Mouse (Mus musculus): ENCODE data around the gene Nrxn2. TPM values are rescaled to one million over a fixed set of nuclear protein-coding genes. Genes with fewer than 3 reads are reported as not detected.
A peak's percentile ranks its signal among the peaks of the same experiment; 100 is the strongest.

Gene Nrxn2
- 393 and 395 TPM in 2 replicates for polyA plus RNA-seq (2012; rRNA removed)

- DNase-seq (ENCODE audit: extremely low spot score in 1 of 2, low spot score in 1 of 2): peak; percentile 91 to 95
Observed at GRCm38 (mm10) chr19:6418233-6418879, at the start of gene Nrxn2. Gene Nrxn2 (plus strand): TSS chr19:6418731.

DNA sequence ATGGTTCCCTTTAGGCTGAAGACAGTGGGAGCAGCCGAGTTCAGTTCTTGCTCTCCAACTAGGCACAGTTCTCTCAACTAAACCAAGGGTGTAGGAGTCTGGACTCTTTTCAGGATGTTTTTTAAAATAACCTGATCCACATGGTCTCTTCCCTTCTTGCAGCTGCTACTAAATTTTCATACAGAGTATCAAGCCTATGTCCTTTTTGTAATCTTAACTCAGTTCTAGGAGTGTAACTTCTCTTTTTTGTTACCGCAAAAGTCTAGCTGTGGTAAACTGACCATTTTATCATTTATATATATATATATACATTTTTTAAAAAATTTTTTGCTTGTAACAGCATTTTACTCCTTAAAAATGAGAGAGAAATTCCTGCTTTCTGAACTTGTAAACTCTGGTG, 48.4 kb upstream of the Nrxn2 start:
- no peak for DNase-seq (ENCODE audit: extremely low spot score in 1 of 2, low spot score in 1 of 2)

- no peak for DNase-seq (ENCODE audit: extremely low spot score in 1 of 2, low spot score in 1 of 2)
Observed at GRCm38 (mm10) chr19:6372433-6372832, 46.1 kb upstream of the Nrxn2 start.

GRCm38 (mm10) chr19:6373539-6374400, 44.8 kb upstream of the Nrxn2 start:
- peak; percentile 33 to 86 for DNase-seq (ENCODE audit: extremely low spot score in 1 of 2, low spot score in 1 of 2)

GRCm38 (mm10) chr19:6374571-6374970, 44.0 kb upstream of the Nrxn2 start:
- no peak for DNase-seq (ENCODE audit: extremely low spot score in 1 of 2, low spot score in 1 of 2)

DNA sequence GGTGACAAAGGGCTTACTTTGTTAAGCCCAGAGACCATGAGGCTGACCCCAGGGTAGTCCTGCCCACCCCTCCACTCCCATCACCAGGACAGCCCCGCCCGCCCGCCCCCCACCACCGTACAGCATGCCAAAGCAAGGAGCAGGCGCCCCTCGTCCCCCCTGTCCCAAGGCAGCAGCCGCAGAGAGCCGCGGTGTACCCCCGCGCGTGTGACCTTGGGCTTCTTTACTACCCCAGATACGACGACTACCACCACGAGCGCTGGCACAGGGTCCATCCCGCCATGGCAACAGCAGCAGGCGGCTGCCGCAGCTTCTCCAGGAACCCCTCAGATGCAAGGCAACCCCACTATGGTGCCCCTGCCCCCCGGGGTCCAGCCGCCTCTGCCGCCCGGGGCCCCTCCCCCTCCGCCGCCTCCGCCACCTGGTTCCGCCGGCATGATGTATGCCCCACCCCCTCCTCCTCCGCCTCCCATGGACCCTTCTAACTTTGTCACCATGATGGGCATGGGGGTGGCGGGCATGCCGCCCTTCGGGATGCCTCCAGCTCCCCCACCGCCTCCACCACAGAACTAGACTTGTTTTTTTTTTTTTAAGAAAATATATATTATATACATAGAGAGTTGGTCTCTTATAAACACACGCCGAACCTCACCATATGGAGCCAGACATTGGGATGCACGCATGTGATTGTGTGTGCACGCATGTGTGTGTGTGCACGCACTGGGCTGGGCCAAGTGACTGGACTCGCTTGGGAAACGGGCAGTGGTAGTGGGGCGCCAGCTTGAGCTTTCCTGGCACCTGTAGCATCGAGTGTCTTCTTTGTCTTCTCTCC, 42.9 kb upstream of the Nrxn2 start:
- no peak for DNase-seq (ENCODE audit: extremely low spot score in 1 of 2, low spot score in 1 of 2)

- peak in 1 of 2 experiments; percentile 58 for DNase-seq (ENCODE audit: extremely low spot score in 1 of 2, low spot score in 1 of 2)
Observed at GRCm38 (mm10) chr19:6376255-6376564, 42.3 kb upstream of the Nrxn2 start.

DNA sequence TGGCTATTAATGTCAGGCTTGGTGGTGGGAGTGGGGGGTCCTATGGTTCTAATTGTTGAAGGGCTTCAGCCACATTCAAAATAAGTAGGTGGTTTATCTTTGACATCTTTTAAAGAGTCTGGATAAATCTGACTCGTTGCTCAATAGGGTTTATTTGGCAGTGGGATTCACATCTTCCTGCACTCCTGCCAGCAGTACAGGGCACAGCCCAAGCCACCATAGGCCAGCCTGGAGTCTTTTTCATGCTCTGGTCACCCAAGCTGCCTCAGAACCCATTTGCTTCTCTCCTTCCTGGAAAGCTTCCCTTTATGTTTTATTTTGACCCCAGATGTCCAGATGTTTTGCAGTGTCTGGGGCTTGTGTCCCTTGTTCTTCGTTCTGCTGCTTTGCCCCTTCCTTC, 41.9 kb upstream of the Nrxn2 start:
- DNase-seq (ENCODE audit: extremely low spot score in 1 of 2, low spot score in 1 of 2): no peak

- no peak for DNase-seq (ENCODE audit: extremely low spot score in 1 of 2, low spot score in 1 of 2)
Observed at GRCm38 (mm10) chr19:6377327-6378040, 41.0 kb upstream of the Nrxn2 start.

- DNase-seq (ENCODE audit: extremely low spot score in 1 of 2, low spot score in 1 of 2): no peak
Observed at GRCm38 (mm10) chr19:6380411-6381166, 37.9 kb upstream of the Nrxn2 start.

DNA sequence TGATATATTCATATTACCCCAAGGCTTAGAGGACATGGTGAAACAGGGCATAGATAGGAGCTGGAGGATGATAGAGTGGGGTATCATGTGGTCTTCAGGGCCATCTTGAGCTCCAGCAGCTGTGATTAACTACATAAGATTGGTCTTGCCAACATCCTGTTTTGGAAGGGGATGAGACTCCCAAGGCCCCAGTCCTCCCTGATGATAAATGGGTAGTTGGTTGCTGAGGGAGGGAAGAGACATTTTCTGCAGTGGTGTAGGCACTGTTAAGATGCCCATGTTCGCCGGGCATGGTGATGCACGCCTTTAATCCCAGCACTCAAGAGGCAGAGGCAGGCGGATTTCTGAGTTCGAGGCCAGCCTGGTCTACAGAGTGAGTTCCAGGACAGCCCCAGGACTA, 37.3 kb upstream of the Nrxn2 start:
- no peak for DNase-seq (ENCODE audit: extremely low spot score in 1 of 2, low spot score in 1 of 2)

DNA sequence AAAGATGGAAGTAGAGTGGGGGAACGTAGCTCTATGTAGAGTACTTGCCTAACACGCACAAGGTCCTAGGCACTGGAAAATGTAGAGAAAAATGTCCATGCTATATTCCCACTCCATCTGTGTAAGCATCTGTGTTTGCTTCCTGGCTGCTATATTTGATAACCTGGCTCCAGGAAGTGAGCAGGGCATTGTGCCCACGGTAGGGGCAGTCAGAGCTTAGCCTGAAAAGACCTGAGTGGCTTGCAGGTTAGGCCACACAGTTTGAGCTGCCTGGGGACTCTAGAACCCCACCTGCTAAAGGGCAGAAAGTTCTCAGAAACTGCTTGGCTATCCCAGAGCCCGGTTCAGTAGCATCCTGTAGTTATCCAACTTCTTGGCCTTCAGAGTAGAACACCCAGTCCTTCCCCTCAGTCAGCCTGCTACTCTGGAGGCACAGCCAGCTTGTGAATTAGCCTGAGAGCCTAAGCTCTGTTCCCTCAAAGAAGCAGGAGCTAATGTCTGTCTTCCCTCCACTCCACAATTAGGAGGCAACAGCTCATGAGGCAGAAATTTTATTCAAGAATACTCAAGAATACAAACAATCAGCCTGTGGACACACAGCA, 36.1 kb upstream of the Nrxn2 start:
- DNase-seq (ENCODE audit: extremely low spot score in 1 of 2, low spot score in 1 of 2): no peak

- DNase-seq (ENCODE audit: extremely low spot score in 1 of 2, low spot score in 1 of 2): no peak
Observed at GRCm38 (mm10) chr19:6383470-6383869, 35.1 kb upstream of the Nrxn2 start.

DNA sequence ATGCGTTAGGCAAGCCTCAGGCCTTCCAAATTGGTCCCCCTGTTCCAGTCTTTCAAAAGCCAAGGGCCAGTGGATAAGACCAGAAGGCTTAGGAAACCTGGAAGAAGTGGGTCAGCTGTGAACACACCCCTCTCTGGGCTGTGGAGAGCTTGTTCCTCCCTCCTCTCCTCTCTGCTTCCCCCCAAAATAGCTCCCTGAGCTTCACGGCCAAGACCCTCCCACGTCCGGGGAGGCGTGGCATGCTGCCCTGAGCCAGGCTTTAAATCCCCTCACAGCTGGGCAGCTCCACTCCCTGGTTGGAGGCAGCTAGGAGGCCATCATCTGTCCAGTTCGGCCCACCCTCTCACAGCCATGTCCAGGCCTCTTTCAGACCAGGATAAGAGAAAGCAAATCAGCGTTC, 34.4 kb upstream of the Nrxn2 start, which contains the start of gene Pygm:
Pygm (plus strand) TSS at position 272 of the 400 bp plus-strand sequence.
- DNase-seq (ENCODE audit: extremely low spot score in 1 of 2, low spot score in 1 of 2): peak in 1 of 2 experiments; percentile 65

DNA sequence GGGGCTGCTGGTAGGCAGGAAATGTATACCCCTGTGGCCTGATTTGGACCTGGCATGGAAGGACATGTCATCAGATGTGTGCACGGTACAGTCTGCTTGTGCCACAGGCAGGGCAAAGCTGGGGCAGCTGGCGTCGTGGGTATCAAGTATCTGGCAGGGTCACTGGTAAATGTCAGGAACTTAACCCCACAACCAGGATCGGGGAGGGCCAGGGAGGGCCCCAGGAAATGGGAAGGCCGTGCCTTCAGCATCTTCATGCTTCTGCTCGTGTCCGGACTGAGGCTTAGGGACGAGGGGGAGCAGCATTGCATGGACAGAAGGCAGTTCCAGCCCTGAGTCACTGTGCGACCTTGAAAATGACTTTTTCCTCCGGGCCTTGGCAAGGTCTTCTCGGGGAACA, 33.6 kb upstream of the Nrxn2 start:
- no peak for DNase-seq (ENCODE audit: extremely low spot score in 1 of 2, low spot score in 1 of 2)

DNA sequence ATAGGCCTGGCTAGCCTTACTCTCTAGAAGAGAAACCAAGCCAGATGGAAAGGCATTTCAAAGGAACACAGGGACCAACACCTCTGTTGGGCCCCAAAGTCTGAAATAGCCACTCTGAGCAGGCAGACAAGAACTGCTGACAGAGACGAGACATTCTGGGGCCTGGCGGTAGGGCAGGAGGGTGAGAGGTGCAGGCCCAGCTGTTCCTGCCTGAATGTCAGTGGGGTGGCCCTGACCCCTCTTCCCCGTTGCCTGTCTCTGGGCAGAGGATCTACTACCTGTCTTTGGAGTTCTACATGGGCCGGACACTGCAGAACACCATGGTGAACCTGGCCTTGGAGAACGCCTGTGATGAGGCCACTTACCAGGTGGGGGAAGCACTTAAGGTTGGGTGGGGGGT, 33.1 kb upstream of the Nrxn2 start:
- no peak for DNase-seq (ENCODE audit: extremely low spot score in 1 of 2, low spot score in 1 of 2)

- DNase-seq (ENCODE audit: extremely low spot score in 1 of 2, low spot score in 1 of 2): no peak
Observed at GRCm38 (mm10) chr19:6385821-6386220, 32.7 kb upstream of the Nrxn2 start.

DNA sequence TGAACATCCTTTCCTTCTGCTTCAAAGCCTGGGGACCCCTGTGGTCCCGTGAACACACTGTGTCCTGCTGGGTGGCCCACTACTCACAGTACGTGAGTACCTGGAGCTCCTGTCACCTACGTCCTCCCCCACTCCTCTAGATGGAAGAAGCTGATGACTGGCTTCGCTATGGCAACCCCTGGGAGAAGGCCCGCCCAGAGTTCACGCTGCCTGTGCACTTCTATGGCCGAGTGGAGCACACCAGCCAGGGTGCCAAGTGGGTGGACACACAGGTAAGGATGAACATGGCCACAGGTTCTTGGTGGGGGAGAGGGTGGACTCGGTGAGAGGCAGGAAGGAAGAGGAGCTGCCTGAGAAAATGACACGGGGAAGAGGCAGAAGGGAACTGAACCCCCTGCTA, 32.3 kb upstream of the Nrxn2 start:
- DNase-seq (ENCODE audit: extremely low spot score in 1 of 2, low spot score in 1 of 2): no peak

- no peak for DNase-seq (ENCODE audit: extremely low spot score in 1 of 2, low spot score in 1 of 2)
Observed at GRCm38 (mm10) chr19:6388006-6388405, 30.5 kb upstream of the Nrxn2 start.
